Mouse (Mus musculus): Measurements from ENCODE around the gene Gm11627.

The Gm11627 gene

DNA sequence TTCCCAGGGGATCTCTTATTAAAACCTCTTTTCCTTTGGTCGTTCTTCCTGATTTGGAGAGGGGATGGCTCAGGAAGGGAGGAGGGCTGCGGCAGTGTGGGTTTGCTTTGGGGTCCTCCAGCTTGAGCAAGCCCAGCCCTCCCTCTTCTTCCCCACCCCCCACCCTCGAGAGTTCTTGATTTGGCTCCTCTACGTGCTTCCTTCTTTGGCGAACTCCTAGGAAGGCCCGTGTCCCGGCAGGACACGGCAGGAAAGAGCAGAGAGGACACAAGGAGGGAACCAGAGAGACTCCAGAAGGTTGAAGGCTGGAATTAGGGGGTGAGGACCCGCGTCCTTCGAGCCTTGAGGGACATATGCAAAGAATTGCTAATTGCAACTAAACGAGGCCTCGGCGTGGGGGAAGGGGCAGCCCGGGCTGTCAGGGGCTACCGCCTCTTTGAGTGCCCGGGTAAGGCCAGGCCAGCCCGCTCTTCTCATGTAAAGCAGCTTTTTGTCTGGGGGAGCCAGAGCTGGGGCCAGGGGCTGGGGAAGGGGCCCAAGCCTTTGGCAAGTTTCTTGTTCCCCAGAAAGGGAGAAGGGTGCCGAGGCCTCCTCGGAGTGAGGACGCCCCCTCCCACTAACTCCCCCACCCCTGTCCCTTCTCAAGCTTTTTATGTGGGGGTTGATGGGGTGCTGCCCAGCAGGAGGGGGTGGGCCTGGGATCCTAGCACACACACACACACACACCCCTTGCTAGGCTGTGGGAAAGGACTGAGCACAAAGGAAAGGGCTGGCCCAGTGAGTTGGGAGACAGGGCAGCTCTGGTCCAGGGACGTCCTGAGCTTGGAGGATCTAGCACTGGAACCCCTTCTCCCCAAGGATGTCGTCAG is at the start of gene Gm11627:
Gene Gm11627, minus strand, starts transcription at position 297 of the 869 bp plus-strand sequence.
- no peak for DNase-seq (ENCODE audit: low read depth, low spot score)

DNA sequence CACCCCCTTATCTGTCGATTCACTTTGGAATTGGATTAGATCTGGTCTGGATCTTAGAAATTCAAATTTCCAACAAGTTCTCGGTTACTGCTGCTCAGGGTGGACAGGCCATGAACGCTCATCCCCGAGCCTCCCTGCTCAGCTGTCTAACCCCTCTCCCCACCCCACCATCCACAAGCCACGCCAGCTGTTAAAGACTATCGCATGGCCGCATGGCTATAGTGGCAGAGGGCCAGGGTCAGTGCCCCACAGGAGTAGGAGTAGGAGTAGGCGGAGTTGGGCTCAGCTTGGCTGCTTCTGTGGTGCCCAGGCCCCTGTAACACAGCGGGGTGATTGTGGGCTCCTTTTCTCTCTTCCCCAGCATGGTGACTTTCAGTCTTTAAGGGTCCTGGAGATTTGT is 49.3 kb upstream of the Gm11627 start:
- DNase-seq (ENCODE audit: low read depth, low spot score) = no peak

DNA sequence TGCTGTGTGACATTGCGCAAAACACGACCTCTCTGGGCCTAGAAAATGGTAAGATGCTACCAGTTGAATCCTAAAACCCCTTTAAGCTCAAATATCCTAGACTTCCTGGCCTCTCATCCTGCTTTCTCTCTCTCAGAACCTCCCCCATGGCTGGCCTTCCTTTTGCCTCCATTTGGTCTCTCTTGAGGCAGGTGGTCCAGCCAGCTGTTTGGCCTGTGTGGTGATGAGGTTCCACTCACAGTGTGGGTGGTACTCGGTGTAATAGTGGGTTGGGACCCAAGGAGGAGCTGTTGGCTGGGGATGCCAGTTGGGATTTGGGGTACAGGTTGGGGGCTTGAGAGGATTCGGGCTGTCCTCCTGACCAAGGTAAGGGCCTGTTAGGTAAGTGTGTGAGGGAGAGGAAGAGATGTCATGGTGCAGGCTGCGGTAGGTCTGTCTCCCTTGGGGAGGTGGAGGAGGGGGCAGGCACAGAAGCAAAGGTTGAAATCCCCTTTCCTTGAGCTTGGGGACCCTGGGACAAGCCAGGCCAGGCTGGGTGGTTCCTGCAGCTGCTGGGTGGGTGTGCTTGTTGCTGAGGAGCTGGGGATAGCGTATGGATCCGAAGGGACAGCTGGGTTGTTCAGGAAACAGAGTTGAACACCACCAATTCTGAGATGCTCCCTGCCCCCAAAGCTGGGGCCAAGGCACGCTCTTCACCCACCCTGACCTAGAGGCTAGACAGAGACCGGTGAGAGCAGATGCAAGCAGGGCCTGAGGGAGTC is 48.1 kb upstream of the Gm11627 start:
- no peak for DNase-seq (ENCODE audit: low read depth, low spot score)

DNA sequence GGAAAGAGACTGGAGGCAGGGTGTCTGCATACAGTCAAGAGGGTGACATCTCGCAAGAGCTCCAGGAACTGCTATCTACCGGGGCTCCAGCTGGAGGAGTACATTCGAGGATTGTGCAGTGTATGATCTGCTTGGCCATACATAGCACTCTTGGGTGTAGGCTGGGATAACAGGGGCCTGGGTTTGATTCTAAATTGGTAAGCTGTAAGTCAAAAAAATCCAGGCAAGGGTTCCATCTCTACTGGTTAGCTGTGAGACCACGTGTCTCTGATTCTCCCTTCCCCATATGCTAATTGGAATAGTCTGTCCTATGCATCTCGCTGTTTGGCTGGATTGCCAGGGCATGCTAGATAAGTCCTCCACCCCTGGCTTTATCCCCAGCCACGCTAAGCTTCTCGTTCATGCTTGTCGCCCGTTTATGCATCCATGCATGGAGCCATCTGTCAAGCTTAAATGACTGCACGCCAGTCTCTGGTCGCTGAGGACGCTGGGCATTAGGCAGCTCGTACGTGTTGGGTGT is 45.7 kb upstream of the Gm11627 start:
- no peak for DNase-seq (ENCODE audit: low read depth, low spot score)

DNA sequence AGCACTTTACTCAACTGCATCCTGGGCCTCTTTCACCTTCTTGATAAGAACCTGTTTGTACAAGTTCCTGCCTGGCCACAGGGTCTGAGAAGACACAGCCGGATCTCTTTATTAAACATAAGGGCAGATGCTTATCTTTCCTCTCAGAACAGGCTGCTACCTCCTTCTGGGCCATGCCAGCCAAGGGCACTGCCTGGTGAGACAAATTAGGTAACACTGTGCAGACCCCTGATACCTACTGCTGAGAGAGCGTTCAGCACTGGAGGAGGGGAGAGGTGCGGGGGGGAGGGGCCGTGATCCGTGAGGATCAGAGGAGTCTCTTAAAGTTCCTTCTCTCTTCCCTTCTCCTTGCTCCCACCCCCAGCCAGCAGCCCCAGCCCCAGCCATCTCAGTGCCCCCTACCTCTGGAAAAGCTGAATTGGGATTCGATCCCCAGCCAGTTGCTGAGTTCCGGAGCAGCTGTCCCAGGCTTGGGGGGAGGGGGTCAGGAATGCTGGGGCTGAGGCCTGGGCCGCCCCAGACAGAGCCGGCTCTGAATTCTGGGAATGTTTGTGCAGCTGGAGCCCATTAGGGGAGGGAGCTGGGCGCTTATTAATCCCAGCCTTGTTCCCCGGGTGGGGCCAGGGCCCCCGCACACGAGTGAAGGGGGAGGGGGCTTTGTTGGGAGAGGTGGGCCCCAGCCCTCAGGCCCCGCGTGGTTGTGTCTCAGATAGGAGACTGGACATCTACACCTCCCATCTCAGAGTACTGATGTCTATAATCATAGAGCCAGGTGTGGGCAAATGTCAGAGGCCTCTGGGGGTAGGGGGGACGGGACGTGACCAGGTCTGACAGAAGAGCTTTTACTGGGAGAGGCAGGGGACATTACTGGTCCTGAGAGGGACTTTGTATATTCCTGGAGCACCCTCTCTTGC is 44.9 kb upstream of the Gm11627 start:
- DNase-seq (ENCODE audit: low read depth, low spot score) = peak; percentile 65

DNA sequence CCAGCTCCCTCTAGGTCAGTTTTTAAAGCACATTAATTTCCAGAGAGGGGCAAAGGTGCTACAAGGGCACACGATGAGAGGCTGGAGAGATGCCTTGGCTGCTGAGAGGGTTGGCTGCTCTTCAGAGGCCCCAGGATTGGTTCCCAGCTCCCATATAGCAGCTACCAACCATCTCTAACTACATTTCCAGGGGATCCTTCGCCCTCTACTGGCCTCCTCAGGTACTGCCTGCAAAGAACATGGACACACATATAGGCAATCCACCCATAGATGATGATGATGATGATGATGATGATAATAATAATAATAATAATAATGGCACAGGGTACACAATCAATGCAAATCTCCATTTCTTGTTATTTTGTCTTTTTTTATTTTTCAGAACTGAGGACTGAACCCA is 40.2 kb upstream of the Gm11627 start:
- no peak for DNase-seq (ENCODE audit: low read depth, low spot score)

DNA sequence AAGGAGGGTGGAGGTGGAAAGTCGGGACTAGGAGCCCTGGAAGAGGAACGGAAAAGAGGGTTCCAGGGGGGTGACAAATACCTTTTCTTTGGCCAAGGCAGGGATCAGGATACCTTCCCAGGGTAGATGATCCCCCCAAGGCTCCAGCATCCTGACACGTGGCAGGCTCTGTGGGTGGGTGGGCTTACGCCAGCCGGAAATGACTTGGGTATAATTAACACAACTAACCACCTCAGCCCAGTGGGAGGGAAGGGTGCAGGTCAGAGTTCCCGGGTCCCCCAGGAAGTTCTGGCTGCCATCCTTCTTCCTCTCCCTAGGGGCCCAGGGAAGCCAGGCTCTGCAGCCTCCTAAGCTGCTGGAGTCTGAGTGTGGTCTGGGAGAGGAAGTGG is 32.0 kb upstream of the Gm11627 start:
- no peak for DNase-seq (ENCODE audit: low read depth, low spot score)

DNA sequence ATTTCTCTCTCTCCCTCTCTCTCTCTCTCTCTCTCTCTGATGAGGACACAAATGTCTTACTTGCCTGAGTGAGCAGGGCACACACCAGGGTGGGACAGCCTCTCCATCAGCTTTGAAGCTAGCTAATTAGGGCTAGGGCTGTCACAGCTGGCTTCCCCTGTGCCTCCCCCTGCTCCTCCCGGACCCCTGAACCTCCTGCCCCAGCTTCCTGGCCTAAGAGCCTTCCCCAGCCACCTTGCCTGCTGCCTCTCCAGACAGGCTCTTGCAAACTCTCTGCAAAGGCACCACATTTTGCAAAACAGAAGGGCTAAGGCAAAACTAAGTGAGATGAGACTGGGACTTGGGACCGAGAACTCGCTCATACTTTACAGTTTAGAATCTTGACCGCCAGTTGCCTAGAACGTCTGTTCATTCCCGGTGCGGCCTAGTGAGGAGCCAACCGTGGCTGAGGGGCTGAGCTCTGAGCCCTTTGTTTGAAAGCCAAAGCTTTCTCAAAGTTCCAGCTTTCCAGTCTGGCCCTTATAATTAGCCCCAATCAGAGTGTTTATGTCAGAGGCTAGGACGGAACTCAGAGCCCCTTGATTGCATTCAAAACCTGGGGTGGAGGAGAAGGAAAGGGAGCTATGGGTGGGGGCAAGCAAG is 31.5 kb upstream of the Gm11627 start:
- no peak for DNase-seq (ENCODE audit: low read depth, low spot score)

DNA sequence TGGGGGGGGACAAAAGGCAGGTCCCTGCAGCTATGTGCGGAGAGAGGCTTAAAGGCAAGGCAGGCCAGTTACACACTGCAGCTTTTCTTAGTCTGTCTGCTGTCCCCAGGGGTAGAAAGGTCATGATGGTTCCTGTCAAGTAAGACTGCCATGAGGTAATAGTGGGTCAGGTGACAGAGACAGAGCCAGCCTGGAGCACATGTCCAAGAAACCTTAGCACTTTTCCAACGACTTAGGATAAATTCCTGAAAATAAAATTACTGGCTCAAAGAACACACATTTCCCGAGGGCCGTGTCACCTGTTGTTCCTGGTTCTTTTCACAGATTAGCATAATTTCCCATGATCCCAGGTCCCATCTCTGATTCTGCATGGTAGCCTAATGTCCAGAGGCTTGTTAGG is 31.0 kb upstream of the Gm11627 start:
- no peak for DNase-seq (ENCODE audit: low read depth, low spot score)

DNA sequence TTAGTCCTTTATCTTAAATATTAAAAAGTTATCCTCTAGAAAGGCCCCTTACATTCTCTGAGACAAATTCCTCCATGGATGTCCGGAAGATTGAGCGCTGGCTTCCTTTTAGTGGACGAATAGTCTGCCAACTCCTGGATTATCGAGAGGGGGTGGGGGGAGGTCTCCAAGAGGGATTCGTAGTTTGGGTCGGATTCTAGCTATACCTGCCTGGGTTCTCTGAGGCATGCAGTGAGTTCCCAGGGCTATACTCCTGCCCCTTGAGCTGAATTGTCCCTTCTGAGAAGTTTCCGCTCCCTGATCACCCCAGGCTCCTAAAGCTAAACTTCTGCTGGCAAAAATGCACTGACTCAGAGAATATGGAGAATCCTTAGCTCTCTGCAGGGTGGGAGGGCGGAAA is 30.2 kb upstream of the Gm11627 start:
- no peak for DNase-seq (ENCODE audit: low read depth, low spot score)

DNA sequence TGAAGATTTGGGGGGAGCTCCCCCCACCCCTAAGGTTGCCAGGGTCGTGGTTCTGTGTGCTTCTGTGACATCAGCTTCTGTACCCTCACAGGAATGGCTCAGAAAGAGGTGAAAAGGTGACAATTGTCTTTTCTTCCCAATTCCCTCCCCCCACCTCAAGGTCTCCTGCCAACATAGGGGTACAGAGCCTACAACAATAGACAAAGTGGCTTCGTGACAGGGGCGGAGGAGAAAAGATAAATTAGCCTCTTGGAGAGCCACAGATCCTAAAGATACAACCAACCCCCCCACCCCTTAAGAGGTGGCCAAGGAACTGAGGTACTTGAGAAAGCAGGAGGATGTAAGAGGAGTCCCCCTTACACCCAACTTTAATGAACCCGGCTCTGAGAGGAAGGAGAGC is 29.4 kb upstream of the Gm11627 start:
- DNase-seq (ENCODE audit: low read depth, low spot score) = no peak

DNA sequence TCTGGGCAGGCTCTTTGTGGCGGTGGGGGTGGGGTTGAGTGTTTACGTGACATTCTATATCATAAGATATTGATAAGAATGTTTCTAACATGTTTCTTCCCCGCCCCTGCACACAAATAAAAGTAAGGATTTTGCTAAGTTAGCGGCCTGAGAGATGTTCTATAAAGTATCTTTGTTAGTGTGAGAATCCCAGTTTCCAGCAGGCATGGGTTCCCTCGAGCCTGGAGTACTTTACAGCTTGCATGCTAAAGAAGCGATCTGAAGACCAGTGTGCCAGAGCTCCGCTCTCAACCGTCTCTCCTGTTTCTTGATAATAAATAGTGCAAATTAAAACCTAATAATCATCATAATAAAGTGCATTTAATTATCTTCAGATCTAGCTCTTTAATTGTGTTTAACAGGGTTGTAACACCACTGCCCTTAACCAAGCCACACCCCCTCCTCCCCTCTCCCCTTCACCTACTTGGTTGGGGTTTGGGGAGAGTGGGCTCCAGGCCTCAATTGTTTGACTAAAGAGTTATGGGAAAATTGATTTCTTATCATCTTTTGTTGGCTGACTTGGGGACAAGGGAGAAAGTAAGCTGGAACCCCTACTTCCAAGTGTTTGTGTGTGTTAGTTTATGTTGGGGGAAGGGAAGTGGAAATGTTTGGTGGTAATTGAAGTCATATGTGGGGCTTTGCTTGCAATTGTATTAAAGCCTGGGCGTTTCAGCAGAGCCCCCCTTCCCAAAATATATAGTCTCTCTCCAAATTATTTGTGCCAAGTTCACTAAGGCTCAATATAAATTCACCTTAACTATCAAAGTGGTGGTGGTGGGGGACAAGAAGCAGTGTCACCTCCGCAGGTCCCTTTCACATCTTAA is 28.7 kb upstream of the Gm11627 start:
- peak; percentile 22 for DNase-seq (ENCODE audit: low read depth, low spot score)

DNA sequence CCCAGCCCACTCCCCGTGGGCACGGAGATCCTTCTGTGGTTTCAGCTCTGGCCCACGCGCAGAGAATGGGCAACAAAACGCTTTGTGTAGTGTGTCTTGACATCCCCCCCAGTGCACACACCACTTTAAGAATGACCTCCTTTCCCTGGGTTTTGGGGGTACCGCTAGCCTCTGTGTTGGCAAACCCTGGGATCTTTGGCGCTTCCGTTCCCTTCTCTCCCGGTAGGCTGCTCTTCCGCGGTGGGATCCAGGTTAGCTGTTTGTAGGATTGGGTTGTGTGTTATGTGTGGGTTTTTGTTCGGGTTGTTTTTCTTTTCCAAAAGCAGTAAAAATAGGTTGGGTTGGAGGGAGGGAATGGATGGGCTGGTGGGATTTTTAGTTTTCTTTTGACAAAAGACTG is 27.9 kb upstream of the Gm11627 start:
- DNase-seq (ENCODE audit: low read depth, low spot score) = peak; percentile 45

DNA sequence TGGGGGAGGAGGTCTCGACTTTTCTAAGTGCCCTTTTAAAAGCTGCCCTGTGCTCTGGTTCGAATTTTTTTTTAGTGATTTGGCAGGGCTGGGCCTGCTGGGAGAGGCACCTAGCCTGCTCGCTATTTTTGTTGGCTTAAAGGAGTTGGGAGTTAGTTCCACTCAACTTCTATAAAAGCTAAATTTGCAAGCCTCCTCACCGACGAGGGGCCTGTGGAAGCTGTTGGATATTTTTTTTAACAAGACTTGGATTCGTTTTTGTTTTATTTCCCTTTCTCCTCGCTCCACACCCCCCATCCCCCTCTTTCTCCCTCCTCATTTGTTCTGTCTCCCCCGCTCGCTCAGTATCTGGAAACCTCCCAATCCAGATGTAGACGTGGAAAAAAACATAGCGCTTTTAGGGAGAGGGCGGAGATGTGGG is 27.5 kb upstream of the Gm11627 start:
- DNase-seq (ENCODE audit: low read depth, low spot score) = peak; percentile 65

DNA sequence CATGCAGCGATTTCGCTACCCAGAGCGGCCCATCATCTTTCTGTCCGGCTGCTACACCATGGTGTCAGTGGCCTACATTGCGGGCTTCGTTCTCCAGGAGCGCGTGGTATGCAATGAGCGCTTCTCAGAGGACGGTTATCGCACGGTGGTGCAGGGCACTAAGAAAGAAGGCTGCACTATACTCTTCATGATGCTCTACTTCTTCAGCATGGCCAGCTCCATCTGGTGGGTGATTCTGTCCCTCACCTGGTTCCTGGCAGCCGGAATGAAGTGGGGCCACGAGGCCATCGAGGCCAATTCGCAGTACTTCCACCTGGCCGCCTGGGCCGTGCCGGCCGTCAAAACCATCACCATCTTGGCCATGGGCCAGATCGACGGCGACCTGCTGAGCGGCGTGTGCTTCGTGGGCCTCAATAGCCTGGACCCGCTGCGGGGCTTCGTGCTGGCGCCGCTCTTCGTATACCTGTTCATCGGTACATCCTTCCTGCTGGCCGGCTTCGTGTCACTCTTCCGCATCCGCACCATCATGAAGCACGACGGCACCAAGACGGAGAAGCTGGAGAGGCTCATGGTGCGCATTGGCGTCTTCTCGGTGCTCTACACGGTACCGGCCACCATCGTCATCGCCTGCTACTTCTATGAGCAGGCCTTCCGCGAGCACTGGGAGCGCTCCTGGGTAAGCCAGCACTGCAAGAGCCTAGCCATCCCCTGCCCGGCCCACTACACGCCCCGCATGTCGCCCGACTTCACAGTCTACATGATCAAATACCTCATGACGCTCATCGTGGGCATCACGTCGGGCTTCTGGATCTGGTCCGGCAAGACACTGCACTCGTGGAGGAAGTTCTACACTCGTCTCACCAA is 26.5 kb upstream of the Gm11627 start:
- peak; percentile 68 for DNase-seq (ENCODE audit: low read depth, low spot score)

DNA sequence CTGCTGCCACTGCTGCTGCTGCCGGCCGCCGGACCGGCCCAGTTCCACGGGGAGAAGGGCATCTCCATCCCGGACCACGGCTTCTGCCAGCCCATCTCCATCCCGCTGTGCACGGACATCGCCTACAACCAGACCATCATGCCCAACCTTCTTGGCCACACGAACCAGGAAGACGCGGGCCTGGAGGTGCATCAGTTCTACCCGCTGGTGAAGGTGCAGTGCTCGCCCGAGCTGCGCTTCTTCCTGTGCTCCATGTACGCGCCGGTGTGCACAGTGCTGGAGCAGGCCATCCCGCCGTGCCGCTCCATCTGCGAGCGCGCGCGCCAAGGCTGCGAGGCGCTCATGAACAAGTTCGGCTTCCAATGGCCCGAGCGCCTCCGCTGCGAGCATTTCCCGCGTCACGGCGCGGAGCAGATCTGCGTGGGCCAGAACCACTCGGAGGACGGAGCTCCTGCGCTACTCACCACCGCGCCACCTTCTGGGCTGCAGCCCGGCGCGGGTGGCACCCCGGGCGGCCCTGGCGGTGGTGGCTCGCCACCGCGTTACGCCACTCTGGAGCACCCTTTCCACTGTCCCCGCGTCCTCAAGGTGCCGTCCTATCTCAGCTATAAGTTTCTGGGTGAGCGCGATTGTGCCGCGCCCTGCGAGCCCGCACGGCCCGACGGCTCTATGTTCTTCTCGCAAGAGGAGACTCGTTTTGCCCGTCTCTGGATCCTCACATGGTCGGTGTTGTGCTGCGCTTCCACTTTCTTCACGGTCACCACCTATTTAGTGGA is 25.7 kb upstream of the Gm11627 start:
- peak; percentile 66 for DNase-seq (ENCODE audit: low read depth, low spot score)

DNA sequence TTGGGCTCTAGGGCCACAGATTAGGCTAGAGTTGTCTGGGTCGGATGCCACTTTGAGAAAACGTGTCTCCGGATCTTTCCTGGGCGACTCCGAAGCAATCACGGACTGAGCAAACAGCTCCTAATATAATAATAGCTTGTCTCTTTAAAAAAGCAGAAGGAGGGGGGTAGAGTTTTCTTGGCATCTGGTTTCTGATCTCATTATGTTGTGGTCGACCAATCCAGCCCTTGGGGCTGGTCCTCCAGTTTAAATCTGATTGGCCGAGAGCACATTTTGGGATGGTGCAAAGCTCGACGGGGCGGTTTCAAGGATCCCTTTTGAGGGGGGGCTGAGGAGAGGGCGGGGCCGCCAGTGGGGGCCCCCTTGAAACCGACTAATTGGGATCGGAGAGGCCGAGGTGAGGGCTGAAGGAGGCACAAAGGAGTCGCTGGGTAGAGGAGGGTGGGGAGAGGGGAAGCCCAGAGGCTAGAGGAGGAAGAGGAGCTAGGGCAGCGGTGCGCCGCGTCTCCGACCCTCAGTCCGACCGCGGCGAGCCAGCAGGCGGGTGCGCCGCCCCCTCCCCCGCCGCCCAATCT is 24.8 kb upstream of the Gm11627 start, which contains the start of gene Fzd2:
Gene Fzd2, plus strand, starts transcription at position 387 of the 575 bp plus-strand sequence.
- peak; percentile 99 for DNase-seq (ENCODE audit: low read depth, low spot score)

DNA sequence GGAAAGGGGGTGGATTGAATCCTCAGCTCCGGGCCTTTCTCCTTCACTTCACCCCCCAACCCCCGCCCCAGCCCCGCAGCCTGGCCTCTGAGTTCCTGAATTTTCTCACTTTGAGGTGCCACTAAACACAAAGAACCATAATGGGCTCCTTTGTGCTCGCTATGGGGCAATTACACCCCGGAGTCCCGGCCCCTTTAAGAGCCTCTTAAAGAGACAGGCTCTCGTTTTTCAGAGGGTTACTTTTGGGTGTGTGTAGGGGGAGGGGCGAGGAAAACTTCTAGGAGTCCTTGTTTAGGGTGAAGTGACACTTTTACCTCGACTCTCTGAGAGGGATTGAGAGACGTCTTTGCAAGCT is 24.2 kb upstream of the Gm11627 start:
- peak; percentile 78 for DNase-seq (ENCODE audit: low read depth, low spot score)
